Mouse (Mus musculus) spleen, postnatal 36 days (tissue): ENCODE measurements around the gene Tfap2c.
A peak's percentile ranks its signal among the peaks of the same experiment; 100 is the strongest.

ENCODE experiments used
- DNase-seq, 2 experiments: peaks; one replicate each; pipeline ENCODE4 v3.0.0; 2022; ENCODE audit warnings: low spot score in 2 of 2, mixed read lengths in 1 of 2

Gene Tfap2c

DNA sequence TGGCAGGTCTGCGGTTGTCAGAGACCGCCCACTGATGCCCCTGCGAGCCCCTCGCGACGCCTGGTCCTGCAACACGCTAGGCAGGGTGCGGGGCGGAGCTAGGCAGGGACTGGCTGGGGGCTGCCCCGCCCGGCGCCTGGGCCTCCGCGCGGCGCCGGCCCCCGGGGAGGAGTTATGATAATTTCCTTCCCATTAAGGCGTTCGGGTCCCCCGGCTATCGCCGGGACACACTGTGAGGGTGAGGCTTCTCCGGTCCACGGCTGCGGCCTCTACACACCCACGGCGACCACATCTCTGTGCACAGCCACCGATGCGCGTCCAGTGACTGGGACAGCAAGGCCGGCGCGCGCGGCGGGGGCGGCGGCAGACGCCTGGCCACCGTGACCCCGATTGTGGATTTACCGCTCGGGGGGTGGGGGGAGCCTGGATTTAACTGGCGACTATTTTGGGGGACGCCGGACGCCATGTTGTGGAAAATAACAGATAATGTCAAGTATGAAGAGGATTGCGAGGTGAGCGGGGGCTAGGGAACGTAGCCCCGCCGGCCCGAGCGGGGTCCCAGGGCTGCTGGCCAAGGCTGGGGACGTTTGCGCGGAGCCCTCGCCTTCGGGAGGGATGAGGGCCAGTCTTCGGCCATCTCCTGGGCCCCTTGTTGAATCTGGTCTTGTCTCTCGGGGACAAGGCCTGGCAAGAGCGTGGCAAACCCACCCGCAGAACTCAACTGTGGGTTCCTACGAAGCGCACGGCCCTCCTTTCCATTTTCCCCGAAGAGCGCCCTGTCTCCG is at the start of gene Tfap2c:
Gene Tfap2c (plus strand): TSS at position 223 of the 785 bp plus-strand sequence.
- no peak for DNase-seq

DNA sequence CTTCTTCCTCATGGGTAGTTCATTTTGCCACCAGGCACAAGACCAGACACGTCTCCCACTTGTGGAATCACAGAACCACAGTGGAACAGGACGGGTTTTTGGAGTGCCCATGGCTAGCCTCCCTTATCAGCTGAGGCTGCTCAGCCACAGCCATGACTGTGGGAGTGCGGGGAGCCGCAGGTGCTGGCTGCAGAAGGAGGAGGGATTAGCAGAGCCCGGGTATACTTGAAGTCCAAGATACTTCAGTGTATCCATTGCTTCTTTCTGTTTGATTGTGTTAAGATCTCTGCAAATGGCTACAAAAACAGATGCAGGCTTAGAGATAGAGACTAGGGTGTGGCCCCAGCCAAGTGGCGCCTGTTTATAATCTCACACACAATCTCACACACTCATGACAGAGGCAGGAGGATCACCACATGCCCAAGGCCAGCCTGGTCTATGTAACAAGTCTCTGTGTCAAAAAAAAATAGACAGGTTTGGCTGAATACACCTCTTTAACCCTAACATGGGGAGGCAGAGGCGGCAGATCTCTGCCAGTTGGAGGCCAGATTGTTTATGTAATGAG is 48.6 kb upstream of the Tfap2c start:
- no peak for DNase-seq

DNA sequence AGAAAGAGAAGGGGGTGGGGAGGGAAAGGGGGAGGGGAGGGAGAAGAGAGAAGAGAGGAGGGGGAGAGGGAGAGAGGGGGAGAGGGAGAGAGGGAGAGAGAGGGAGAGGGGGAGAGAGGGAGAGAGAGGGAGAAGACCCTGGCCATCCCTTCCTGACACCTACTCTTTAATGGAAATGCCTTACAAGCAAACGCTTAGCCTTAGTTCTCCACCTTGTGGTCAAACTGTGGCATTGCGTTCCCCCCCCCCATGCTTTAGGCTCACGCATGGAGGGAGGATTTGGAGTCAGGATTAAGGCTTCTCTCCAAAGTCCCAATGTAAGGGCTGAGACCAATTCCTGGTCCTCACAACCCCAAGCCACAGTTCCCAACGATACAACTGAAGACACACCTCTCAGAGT is 48.1 kb upstream of the Tfap2c start:
- no peak for DNase-seq

DNA sequence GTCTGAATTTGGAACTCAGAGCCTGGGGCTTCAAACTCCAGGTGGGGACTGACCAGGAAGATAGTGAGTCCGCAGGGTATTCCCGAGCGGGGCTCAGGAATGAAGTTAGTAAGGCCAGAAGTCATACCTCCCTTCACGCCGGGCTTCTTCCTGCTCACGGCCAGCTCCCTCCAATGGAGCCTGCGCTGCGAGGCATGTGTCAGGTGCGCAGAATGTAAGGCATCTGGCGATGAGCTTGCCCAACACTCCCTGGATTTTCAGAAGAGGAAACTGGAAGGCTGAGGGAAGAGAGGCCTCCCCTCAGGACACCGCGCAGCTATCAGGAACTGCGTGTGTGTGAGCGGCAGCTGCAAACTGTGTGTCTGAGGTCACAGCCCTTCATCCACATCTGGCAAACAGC is 47.2 kb upstream of the Tfap2c start:
- DNase-seq = no peak

DNA sequence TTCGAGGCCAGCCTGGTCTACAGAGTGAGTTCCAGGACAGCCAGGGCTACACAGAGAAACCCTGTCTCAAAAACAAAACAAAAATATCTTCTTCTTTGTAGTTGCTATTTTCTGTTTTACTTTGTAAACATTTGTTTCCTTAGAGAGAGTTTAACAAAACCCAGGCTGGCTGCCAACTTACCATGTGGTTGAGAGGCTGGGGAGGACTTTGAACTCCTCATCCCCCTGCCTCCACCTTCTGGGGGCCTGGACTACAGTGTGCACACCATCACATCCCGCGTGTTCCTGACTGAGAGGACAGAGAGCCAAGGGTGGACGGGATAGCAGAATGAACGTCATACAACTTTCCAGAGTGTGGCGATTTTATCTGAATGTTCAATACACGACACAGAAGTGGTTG is 43.3 kb upstream of the Tfap2c start:
- DNase-seq = no peak

DNA sequence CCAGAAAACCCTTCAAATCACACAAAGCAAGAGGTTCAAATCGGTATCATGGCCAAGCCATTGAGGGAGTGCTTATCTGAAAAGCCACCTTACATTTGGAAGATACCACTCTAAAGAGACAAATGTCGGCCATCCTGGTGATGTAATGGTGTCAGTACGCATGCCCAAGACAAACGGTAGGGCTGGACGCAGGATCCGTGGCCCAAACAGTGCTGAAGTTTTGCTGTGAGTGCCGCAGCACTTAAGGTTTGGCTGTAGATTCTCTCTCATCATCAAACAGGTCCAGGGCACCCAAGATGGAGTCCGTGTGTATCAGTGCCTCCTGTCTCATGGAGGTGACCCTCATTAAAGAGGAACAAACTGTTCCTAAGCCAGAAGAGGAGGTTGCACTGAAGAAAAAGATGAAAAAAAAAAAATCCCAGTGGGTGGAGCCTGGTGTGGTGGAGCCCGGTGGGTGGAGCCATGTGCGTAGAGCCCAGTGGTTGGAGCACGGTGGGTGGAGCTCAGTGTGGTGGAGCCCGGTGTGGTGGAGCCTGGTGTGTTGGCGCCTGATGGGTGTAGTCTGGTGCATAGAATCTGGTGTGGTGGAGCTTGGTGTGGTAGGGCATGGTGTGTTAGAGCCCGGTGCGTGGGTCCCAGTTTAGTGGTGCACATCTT is 39.2 kb upstream of the Tfap2c start:
- DNase-seq = no peak

DNA sequence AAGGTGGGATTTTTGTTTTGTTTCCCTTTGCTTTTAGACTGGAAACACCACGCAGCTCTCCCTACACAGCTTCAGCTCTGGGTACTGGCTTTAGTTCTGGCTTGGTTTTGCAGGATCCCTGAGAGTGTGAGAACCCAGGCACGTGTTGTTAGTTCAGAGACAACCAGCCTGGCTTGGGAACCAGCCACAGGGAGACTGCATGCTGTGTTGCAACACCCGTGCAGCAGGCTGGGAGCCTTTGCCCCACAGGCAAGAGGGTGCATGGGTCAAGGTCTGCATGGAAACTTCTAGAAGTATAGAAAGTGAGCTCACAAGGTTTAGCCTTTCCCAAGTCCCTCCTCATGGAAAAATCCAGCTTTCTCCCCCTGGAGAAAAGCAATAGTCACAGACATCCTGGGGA is 38.5 kb upstream of the Tfap2c start:
- DNase-seq = no peak

DNA sequence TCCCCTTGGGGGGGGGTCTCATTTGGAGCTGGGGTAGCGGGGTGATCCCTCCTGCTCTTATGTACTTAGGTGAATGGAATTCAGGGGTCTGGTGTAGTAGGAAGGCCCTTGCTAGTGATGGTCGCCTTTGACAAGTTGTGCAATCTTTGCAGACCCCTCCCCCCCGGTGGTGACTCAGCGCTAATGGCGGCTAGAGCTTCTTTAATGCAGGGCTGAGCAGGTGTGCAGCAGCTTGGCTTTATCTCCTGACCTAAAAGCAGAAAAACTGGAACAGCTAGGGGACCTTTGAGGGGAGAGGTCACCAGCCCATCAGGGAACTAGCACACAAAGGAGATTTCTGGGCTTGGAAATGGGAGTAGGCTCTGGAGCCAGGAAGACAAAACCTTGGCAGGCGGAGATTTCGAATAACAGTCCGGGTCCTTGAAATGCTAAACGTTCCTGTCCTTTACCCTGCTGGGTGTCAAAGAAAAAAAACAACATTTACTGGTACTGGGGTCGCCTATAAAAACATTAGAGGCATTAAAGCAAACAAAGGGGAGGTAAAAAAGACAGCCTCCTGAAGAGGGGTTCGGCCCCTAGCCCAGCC is 32.9 kb upstream of the Tfap2c start:
- no peak for DNase-seq

DNA sequence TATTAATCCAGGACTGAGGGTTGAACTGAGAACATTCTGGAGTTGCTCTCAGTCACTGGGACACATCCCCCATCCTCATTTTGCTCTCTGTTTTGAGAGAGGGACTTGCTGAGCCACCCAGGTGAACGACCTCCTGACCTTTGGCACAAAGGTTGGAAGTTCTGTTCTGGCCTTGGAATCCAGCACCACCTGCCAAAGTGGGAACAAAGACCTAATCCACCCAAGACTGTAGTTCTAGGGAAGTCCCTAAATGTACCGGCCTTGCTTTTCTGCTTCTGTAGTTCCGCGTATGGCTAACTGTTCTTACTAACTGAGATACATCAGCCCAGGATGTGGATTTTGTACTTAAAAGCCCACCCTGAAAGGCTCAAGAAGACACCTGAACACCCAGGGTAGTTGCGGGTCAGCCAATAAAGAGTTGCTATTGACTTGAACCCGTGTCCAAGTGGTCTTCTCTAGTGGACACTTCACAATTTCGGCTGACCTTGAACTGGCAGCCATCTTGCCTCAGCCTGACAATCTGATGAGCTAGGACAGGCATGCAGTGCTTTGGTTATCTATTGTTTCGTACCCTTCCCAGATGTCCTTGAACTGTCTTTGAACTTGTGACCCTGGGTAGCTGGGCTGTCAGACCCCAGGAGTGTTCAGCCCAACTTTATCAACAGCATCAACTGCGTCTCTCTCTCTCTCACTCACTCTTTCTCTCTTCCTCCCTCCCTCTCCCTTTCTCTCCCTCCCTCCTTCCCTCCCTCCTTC is 28.6 kb upstream of the Tfap2c start:
- DNase-seq = no peak

DNA sequence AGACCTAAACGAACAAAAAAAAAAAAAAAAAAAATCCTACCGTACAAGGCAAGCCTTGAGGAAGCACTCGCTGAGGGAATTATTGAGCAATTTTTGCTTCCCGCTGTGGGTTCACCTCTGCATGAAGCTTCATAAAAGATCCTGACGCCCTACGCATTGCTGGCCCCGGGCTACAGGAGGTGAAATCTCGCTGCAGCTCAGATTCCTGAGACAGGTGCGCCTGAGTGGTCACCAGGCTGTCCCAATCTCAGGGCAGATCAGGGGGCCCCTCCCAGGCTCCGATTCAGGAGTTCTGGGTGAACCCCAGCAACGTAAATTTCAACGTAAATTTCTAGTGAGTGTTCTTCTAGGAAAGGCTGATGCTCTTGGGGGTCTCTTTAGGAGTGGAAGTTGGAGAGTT is 26.9 kb upstream of the Tfap2c start:
- DNase-seq = no peak

DNA sequence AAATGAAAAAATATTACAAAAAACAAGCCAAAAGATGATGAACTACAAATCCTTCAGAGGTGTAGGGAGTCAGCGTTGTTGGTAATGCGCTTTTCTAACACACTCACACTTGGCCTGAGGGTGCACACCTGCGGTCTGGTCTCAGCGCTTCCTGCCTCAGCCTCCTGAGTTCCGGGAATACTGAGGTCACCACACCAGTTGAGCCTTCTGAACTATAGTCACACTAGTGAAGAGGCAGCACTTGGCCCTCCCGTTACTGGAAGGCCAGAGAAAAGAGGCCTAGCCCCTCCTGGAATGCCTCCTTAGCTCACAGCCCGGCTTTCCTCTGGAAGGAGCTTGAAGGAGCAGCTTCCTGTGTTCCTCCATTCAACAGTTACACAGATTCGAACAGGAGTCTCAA is 22.2 kb upstream of the Tfap2c start:
- no peak for DNase-seq

DNA sequence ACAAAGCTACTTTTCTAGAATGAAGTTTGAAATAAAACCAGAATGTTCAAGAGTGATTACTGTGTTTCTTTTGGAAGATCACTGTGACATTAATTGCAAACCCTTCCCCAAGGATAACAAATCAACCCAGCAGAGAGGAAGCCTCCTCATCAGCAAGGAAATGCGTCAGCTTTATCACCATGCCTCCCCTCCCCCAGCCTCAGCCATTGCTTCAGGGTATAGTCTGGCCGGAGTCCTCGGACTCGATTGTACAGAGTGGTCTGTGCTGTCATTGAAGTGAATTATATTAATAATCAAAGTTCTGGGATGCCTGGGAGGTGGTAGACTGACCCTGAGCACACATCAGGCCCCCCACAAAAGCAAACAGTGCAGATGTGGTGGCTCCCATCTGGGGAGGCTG is 5.4 kb upstream of the Tfap2c start:
- DNase-seq = no peak

DNA sequence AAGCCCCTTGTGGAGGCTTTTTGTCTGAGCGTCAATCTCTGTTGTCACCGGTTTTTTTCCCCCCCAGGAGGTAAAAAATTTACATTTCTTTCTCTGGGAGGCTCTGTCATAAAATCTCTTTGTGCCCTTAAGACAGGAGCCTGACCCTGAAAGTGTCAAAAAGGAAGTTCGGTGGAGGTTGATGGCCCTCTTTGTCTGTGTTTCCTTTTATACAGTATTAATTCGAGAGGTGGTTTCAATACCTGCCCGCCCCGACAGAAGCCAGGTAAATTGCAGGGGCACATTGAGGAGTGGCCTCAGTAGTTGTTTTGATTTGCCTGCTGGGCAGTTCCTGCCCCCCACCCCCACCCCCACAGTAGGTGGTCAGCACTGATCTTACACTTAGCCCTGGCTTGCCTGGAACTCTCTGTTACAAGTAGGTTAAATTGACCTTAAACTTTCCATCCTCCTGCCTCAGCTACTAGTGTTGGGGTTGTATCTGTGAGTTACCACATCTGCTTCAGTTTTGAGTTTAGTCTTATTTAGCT is 4.7 kb upstream of the Tfap2c start:
- no peak for DNase-seq

DNA sequence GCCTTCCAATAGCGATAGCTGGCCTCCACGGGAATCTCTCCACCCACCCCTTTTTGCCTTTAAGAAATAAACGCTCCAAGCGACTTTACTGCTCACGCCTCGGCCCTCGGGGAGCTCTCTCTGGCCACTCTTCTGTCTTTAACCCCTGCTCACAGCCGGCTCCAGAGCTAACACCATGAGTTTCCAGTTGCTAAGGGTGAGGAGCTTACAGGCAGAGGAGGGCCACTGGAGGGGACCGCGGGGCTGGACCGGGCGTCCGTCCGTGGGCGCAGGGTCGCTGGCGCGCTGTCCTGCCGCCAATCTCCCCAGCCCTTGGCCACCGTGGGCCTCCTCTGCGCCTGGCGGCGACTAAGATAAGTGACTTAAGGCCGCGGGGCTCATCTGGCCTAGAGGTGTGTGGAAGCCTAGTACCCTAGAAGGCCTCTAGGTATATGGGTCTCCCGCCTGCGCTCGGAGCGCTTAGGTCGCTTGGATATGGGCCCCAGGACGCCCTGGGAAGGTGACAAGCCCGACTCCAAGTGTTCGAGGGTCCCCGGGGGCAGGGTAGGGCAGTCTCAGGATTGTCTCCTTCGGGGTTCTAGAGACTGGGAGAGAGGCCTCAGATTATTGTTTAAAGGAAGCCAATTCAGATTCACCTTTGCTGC is 3.7 kb upstream of the Tfap2c start:
- no peak for DNase-seq

DNA sequence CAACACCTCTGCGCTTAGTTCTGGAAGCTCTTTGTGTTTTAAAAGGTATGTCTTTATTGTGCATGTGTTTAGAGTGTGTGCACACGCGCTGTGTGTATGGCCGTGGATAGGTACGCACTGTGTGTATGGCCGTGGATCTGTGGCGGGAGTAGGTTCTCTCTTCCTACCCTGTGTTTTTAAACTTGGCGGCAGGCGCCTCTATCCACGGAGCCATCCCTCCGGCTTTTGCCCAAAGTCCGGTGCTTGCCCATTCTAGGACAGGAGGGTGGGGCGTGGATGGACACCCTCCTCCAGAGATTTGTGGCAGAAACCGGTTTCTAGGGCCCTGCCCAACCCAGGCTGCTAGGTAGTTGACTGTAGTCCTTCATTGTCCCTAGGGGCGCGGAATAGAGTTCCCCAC is 2.8 kb upstream of the Tfap2c start:
- no peak for DNase-seq

DNA sequence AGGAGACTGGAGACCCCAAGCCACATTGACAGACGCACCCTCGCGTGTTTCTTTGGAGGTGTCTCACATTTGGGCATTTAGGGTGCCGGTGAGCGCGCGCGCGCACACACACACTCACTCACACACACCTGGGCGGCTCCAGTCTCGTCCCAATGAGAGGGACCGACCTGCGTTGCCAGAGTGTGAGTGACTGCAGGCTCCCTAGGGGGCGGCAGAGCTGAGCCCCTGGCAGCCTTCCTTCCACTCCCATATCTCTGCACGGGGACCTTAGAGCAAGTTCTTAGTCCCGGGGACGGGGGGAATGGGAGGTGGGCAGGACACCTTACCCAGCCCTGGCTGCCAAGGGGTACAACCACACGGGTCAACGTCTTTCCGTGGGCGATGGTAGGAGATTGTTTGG is 2.3 kb upstream of the Tfap2c start:
- no peak for DNase-seq

DNA sequence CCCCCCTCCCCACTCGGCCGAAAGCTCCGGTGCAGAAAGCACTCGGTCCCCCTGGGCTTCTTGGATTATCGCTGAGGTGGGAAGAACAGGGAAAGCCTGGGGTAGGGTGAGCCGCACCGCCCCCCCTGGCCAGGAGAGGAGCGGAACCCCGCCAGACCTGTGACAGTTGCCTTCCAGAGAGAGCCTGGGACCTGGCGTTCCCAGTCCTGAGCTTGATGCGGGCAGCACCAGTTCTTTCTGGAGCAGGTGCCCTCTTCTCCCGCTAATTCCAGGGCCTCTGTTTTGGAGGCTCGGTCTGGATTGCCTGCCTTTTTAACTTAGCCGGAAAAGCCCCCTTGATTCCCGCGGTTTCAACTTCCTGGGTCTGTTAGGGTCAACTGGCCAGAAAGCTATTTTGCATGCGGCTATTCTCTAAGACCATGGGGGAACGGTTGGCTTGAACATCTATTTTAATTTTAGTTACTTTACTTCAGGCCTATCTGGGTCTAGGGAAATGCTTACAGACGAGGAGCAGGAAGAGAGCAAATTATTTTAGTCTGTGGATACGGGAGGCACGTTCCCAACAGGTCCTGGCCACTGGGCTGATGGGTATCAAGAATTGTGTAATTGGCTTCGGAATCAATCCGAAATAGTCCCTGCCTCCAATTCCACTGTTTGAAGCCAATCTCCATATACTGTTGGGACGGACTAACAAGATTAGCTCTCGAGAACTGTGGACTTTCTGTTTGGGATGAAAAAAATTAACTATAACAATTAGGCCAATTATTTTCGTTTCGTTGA is 1.4 kb upstream of the Tfap2c start:
- DNase-seq = no peak

DNA sequence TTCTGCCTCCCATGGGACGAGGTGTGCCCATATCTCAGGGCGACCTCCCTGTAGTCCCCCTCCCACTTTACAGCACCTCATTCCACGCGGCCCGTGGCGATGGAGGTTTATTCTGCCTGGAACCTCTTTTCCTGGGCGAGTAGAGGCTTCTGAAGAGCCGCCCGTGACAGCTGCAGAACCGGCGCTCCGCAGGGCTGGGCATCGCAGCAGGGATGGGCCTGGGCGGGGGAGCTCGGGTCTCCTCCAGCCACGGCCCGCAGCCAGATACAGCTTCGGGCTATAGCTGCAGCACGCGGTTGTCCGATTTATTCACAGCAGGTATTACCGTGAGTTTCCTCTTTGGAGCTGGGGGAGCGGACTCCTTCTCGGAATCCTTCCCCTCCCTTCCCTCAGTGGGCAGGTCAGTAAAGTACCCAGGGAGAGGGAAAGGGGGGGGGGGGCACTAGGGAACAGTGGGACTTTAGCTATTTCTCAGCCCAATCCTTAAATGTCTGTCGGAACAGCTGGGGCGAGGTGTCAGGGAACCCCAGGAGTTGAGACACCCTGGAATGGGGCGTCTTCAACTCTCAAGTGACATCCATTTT is 629 bp upstream of the Tfap2c start:
- no peak for DNase-seq

DNA sequence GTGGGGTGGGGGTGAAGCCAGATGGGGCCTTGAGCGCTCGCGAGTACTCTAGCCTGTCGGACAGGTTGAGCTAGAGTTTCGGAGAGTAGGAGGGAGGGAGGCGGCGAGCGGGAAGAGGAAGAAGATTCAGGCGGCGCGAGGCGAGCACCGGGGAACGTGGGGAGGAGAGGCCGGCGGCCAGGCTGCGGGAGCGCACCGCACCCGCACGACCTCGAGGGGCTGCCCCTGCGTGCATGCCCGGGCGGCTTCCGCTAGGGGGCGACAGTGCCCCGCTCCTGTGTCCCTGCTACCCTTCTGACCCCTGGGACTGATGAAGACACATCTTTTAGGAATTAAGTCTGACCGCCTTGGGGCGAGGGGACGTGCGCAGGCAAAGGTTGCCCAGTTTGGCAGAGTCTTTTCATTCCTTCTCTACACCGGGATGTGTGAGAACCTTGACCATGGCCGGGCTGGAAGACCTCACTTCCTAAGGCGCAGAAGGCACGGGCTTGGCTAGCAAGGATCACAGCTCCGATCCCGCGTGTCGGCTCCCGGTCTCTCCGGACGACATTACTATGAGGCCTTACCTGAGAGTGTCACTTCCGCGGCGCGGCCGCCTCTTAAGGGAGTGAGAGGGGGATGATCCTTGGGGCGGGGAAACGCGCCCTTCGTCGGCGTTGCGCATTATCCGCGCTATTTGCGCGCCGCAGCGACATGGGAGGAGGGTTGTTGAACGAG is 1.1 kb downstream of the Tfap2c start:
- DNase-seq = peak; percentile 2 to 9
